Mouse (Mus musculus) CH12.LX (cell line): Measurements from ENCODE around the gene Ccdc151.

ENCODE experiments used
- CTCF ChIP-seq, 2 experiments: IDR thresholded peaks in 1 of 2; conservative IDR thresholded peaks in 1 of 2; 2 replicates each; pipeline ENCODE4 v1.5.1; 2011 to 2012; ENCODE audit warnings: low read depth in 2 of 2, low read length in 2 of 2, improper control_type of control experiment in 1 of 2, inconsistent platforms in 1 of 2, mild to moderate bottlenecking in 1 of 2, moderate library complexity in 1 of 2
- EP300 ChIP-seq: IDR thresholded peaks from 2 replicates; pipeline ENCODE4 v1.6.1; 2011; ENCODE audit warnings: low read length, improper control_type of control experiment

GRCm38 (mm10) chr9:22004546-22004945, 2.1 kb upstream of the Ccdc151 start:
- TF ChIP-seq EP300 (no peak), CTCF (conservative IDR thresholded peaks at IDR 0.05 in 1 of 2, IDR thresholded peaks at IDR 0.05 in 1 of 2; ENCODE audit: low read depth in 2 of 2, low read length in 2 of 2) (no peak)
